Mouse (Mus musculus) right cerebral cortex, adult 18-20 months (tissue): ENCODE measurements at regions not wholly inside any gene's neighbourhood (a gene's known extent, or its start where the extent isn't known, plus 50 kb on each side); places are given as distances from the start of the nearest gene placed in this dataset.

Experiments used
- DNase-seq: peaks from one replicate; pipeline ENCODE4 v3.0.0; 2022; ENCODE audit warnings: mixed read lengths

GRCm38 (mm10) chr3:114279653-114280052 is 249.3 kb downstream of the Col11a1 start:
- DNase-seq: no peak

- no peak for DNase-seq
Measured at GRCm38 (mm10) chr3:114319444-114319843, 289.1 kb downstream of the Col11a1 start.

- peak; percentile 1 for DNase-seq
Measured at GRCm38 (mm10) chr3:114334334-114334733, 304.0 kb downstream of the Col11a1 start.

- no peak for DNase-seq
Measured at GRCm38 (mm10) chr3:114343714-114344113, 313.4 kb downstream of the Col11a1 start.

GRCm38 (mm10) chr3:114380044-114380443 is 349.7 kb downstream of the Col11a1 start:
- DNase-seq: no peak

- no peak for DNase-seq
Measured at GRCm38 (mm10) chr3:114403467-114403866, 373.1 kb downstream of the Col11a1 start.
